Mouse (Mus musculus): ENCODE results near the gene Snx18. TPM values are rescaled to one million over a fixed set of nuclear protein-coding genes. Genes with fewer than 3 reads are reported as not detected.

Gene Snx18
- total and polyA plus RNA-seq, 2 experiments: 7.5 to 15.4 TPM

DNA sequence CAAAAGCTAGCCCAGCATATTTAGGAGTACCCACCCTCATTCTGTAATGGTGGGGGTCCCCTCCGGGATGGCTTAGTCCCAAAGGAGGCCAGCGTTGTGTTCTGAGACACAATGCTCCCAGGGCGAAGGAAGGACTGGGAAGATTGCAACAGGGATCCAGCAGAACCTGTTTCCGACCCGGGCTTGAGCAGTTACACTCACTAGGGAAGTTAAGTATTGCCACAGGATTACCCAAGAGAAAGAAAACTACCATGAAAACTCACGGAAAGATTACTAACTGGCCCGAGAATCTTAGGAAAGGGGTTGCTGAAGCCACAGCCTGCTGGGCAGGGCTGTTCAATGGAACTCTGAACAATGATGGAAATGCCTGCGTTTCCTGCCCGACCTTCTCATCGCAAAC is 4.5 kb downstream of the Snx18 start:
- Histone ChIP-seq H3K79me2 (ENCODE audit: control insufficient read depth, insufficient read depth, low read length) (peaks cover 56% of the 10 kb centered on the region), H3K4me1 (ENCODE audit: control insufficient read depth, insufficient read depth, low read length) (peaks cover 44% of the 10 kb centered on the region), H3K4me3 (ENCODE audit: insufficient read depth, low read depth, low read length) (peak overlapping the region; percentile 12; the same call in 1 of the 2 replicates), H3K27me3 (ENCODE audit: control insufficient read depth, insufficient read depth, low read length) (no peaks in the 10 kb centered on the region), H3K9ac (ENCODE audit: low read depth, low read length) (0 out of 2 replicates have a peak overlapping the region, but pooled peaks have one; percentile 14), H3K36me3 (ENCODE audit: control insufficient read depth, insufficient read depth, low read length) (no peaks in the 10 kb centered on the region), H3K27ac (replicated peaks; ENCODE audit: insufficient read depth, low read depth, low read length) (peak overlapping the region; percentile 5)
- peak; percentile 44 for DNase-seq (ENCODE audit: extremely low read depth, low read depth, low spot score)
- TF ChIP-seq POLR2A (IDR thresholded peaks at IDR 0.05; ENCODE audit: extremely low read depth, insufficient read depth, low read length) (no peak), CTCF (IDR thresholded peaks at IDR 0.05; ENCODE audit: low read depth, low read length) (no peak)
- WGBS: 15% methylated on average over 10 of the region's 10 CpGs

DNA sequence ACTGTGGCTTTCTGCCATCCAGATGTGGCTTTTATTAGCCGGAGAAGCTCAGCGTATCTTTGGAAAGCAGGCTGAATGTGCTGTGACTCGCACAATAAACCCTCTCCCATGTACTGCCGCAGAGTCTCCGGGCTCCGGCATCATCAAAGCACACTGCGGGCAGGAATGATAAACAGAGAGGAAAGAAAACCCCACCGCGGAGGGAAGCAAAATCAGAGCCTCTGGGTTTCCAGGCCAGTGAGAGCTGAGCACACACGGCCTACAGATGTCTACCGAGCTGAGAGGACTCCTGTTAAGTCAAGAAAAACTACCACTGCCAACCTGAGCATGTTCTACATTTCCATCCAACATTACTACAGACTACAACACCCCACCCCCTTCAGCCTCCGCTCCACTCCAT is 5.0 kb downstream of the Snx18 start:
- Histone ChIP-seq H3K27ac (replicated peaks; ENCODE audit: insufficient read depth, low read depth, low read length) (no peak overlapping the region), H3K79me2 (ENCODE audit: control insufficient read depth, insufficient read depth, low read length) (peaks cover 59% of the 10 kb centered on the region), H3K4me3 (ENCODE audit: insufficient read depth, low read depth, low read length) (no peak overlapping the region), H3K9ac (ENCODE audit: low read depth, low read length) (peak overlapping the region; percentile 28; the same call in 1 of the 2 replicates), H3K4me1 (ENCODE audit: control insufficient read depth, insufficient read depth, low read length) (peaks cover 47% of the 10 kb centered on the region), H3K27me3 (ENCODE audit: control insufficient read depth, insufficient read depth, low read length) (no peaks in the 10 kb centered on the region), H3K36me3 (ENCODE audit: control insufficient read depth, insufficient read depth, low read length) (no peaks in the 10 kb centered on the region)
- 4% methylated on average over 12 of the region's 12 CpGs for WGBS
- no peak for TF ChIP-seq POLR2A (IDR thresholded peaks at IDR 0.05; ENCODE audit: extremely low read depth, insufficient read depth, low read length)
- no peak for TF ChIP-seq CTCF (IDR thresholded peaks at IDR 0.05; ENCODE audit: low read depth, low read length)
- no peak for DNase-seq (ENCODE audit: extremely low read depth, low read depth, low spot score)

DNA sequence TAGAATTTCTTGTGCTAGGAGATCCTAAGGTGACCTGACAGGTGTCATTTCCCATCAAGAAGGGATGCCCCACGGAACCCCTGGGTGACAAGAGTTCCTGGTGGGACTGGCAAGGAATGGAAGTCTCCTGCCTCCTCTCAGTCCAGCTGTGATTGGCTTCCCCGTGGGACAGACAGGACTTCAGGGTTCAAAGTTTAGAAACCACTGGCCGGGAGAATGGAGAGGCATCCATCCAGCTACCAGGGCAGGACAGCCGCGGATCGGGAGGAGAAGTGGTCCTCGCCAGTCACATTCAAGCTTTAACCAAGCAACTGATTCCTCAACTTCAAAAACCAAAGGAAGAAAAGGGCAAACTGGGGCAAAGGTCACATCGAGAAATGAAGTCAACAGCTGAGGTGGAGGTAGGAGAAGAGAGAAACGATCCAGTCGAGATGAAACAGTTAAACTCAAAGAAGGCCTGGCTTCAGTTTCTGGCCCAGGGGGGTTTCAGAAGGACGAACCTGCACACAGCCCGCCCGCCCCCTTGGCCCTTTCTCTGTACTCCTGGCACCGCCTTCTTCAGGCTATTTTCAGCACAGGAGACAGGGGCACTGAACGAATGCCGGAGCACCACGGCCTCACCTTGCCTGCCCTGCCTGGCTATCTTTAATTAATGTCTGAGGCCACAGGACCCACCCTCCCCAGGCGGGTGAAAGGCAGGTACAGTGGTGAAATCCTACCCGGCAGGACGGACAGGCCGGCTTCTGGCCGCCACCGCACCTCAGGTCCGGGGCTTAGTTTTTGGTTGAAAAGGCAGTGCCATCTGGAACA is 6.0 kb downstream of the Snx18 start:
- Histone ChIP-seq H3K27me3 (ENCODE audit: control insufficient read depth, insufficient read depth, low read length) (no peaks in the 10 kb centered on the region), H3K4me1 (ENCODE audit: control insufficient read depth, insufficient read depth, low read length) (peaks cover 51% of the 10 kb centered on the region), H3K9ac (ENCODE audit: low read depth, low read length) (peak overlapping the region; percentile 28; the same call in 1 of the 2 replicates), H3K4me3 (ENCODE audit: insufficient read depth, low read depth, low read length) (peak overlapping the region; percentile 16), H3K36me3 (ENCODE audit: control insufficient read depth, insufficient read depth, low read length) (no peaks in the 10 kb centered on the region), H3K27ac (replicated peaks; ENCODE audit: insufficient read depth, low read depth, low read length) (peak overlapping the region; percentile 63), H3K79me2 (ENCODE audit: control insufficient read depth, insufficient read depth, low read length) (peaks cover 57% of the 10 kb centered on the region)
- WGBS: 20% methylated on average over 24 of the region's 24 CpGs
- TF ChIP-seq POLR2A (IDR thresholded peaks at IDR 0.05; ENCODE audit: extremely low read depth, insufficient read depth, low read length): no peak
- TF ChIP-seq CTCF (IDR thresholded peaks at IDR 0.05; ENCODE audit: low read depth, low read length): no peak
- peak; percentile 83 for DNase-seq (ENCODE audit: extremely low read depth, low read depth, low spot score)

DNA sequence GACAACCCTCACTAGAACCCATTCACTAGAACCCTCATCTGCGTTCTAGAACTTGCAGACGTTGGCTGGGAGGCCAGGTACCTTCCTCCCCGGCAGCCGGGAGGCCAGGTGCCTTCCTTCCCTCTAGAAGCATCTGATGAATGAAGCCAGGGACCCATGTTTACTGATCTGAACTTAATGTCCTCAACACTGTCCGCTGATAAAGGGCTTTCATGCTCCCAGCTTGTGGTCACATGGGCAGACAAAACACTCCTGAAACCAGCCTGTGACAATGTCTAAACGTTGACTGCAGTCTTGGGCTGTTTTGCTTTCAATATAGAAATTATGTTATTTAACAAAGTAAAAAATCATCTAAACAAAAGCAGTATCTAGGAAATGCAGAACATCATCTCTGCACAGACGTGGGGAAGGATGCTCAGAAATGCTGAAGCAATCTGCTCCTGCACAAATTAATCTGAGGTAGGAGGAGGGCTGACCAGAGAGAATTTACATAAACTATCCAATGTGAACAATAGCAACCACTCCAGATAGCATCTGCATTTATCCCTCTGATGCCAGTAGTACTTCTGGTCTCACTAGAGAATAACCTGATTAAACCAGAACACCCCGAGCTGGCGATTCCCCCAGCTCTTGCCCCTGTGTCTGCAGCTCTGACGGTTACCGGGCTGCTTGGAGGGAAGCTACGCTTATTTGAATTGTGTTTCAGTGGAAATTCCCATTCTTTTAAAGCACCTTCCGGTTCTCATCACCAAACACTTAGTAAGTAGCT is 7.4 kb downstream of the Snx18 start:
- peak; percentile 54 for DNase-seq (ENCODE audit: extremely low read depth, low read depth, low spot score)
- 56% methylated on average over 13 of the region's 13 CpGs for WGBS
- Histone ChIP-seq H3K36me3 (ENCODE audit: control insufficient read depth, insufficient read depth, low read length) (no peaks in the 10 kb centered on the region), H3K27me3 (ENCODE audit: control insufficient read depth, insufficient read depth, low read length) (no peaks in the 10 kb centered on the region), H3K79me2 (ENCODE audit: control insufficient read depth, insufficient read depth, low read length) (peaks cover 66% of the 10 kb centered on the region), H3K27ac (replicated peaks; ENCODE audit: insufficient read depth, low read depth, low read length) (no peak overlapping the region; the same call in 1 of the 2 replicates), H3K9ac (ENCODE audit: low read depth, low read length) (no peak overlapping the region), H3K4me1 (ENCODE audit: control insufficient read depth, insufficient read depth, low read length) (peaks cover 55% of the 10 kb centered on the region), H3K4me3 (ENCODE audit: insufficient read depth, low read depth, low read length) (no peak overlapping the region)
- TF ChIP-seq CTCF (IDR thresholded peaks at IDR 0.05; ENCODE audit: low read depth, low read length) (no peak), POLR2A (IDR thresholded peaks at IDR 0.05; ENCODE audit: extremely low read depth, insufficient read depth, low read length) (no peak)

DNA sequence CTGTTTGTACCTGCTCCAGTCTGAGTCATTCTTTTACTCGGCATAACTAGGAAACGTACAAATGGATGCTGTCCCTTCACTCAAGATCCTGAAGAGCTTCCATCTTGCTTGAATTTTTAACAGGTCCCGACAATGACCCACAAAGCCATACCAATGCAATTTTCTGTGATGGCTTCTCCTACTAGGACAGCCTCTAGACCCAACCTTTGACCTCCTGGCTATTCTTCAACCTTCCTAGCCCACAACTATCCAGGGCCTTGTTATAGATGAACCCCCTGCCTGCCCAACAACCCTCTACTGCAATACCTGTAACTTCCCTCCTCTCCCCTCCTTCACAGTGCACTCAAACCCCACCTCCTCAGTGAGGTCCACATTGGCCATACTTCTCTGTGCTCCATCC is 8.9 kb downstream of the Snx18 start:
- H3K27ac ChIP-seq (replicated peaks; ENCODE audit: insufficient read depth, low read depth, low read length): peak overlapping the region; percentile 24; the same call in 1 of the 2 replicates
- TF ChIP-seq CTCF (IDR thresholded peaks at IDR 0.05; ENCODE audit: low read depth, low read length) (no peak), POLR2A (IDR thresholded peaks at IDR 0.05; ENCODE audit: extremely low read depth, insufficient read depth, low read length) (no peak)
- H3K4me1 ChIP-seq (ENCODE audit: control insufficient read depth, insufficient read depth, low read length): peaks cover 61% of the 10 kb centered on the region
- WGBS: 38% methylated on average over 3 of the region's 3 CpGs
- no peak overlapping the region for H3K4me3 ChIP-seq (ENCODE audit: insufficient read depth, low read depth, low read length)
- peak; percentile 56 for DNase-seq (ENCODE audit: extremely low read depth, low read depth, low spot score)
- H3K27me3 ChIP-seq (ENCODE audit: control insufficient read depth, insufficient read depth, low read length): no peaks in the 10 kb centered on the region
- no peak overlapping the region for H3K9ac ChIP-seq (ENCODE audit: low read depth, low read length)
- H3K36me3 ChIP-seq (ENCODE audit: control insufficient read depth, insufficient read depth, low read length): no peaks in the 10 kb centered on the region
- H3K79me2 ChIP-seq (ENCODE audit: control insufficient read depth, insufficient read depth, low read length): peaks cover 80% of the 10 kb centered on the region

All from liver, adult 2 months (tissue).